Mouse (Mus musculus) liver, adult 2 months (tissue): Measurements from ENCODE around the gene Golga4. TPM values are rescaled to one million over a fixed set of nuclear protein-coding genes. Genes with fewer than 3 reads are reported as not detected.

Experiments
- DNase-seq: peaks from one replicate; pipeline ENCODE4 v3.0.0-alpha.2; 2011; ENCODE audit warnings: low read depth, low spot score; ENCODE audit errors: extremely low read depth
- H3K27ac ChIP-seq: fragments of 200-500 bp; replicated peaks from 2 replicates; pipeline ENCODE4 v1.5.1; 2012; ENCODE audit warnings: low read depth, mild to moderate bottlenecking, control low read depth, inconsistent platforms, low read length; ENCODE audit not compliant: insufficient read depth
- H3K27me3 ChIP-seq: fragments of 200-500 bp; 2 replicates; pipeline ENCODE4 v1.6.1; 2012; ENCODE audit warnings: mild to moderate bottlenecking, moderate library complexity, low read length, inconsistent platforms; ENCODE audit not compliant: control insufficient read depth, insufficient read depth
- H3K36me3 ChIP-seq: fragments of 200-500 bp; 2 replicates; pipeline ENCODE4 v1.6.1; 2012; ENCODE audit warnings: low read length, inconsistent platforms; ENCODE audit not compliant: control insufficient read depth, insufficient read depth
- H3K4me1 ChIP-seq: fragments of 200-500 bp; 2 replicates; pipeline ENCODE4 v1.6.1; 2011; ENCODE audit warnings: low read length; ENCODE audit not compliant: control insufficient read depth, insufficient read depth
- H3K4me3 ChIP-seq: fragments of 200-500 bp; 2 replicates; pipeline ENCODE4 v1.5.1; 2011; ENCODE audit warnings: low read depth, mild to moderate bottlenecking, control low read depth, low read length, moderate library complexity; ENCODE audit not compliant: insufficient read depth
- H3K79me2 ChIP-seq: fragments of 200-500 bp; 2 replicates; pipeline ENCODE4 v1.6.1; 2012; ENCODE audit warnings: inconsistent platforms, mild to moderate bottlenecking, low read length, moderate library complexity; ENCODE audit not compliant: control insufficient read depth, insufficient read depth
- H3K9ac ChIP-seq: fragments of 200-500 bp; 2 replicates; pipeline ENCODE4 v1.6.1; 2012; ENCODE audit warnings: low read depth, mild to moderate bottlenecking, control low read depth, inconsistent platforms, low read length
- CTCF ChIP-seq: fragments of 200-500 bp; IDR thresholded peaks from 2 replicates; pipeline ENCODE4 v1.5.1; 2011; ENCODE audit warnings: low read depth, low read length, control low read depth
- POLR2A ChIP-seq: fragments of 200-500 bp; IDR thresholded peaks from 2 replicates; pipeline ENCODE4 v1.6.1; 2011; ENCODE audit warnings: low read length, control low read depth; ENCODE audit not compliant: insufficient read depth; ENCODE audit errors: extremely low read depth
- WGBS: fragments of 180-500 bp; shearing (Covaris S2); methylation state at CpG from one replicate; pipeline ENCODE4 v1.1.7; 2018; 5-methylcytosine and 5-hydroxymethylcytosine counted together
- polyA plus RNA-seq: library from polyadenylated mRNA; depleted of rRNA; stranded (reverse); fragments of >200 nt; gene quantifications from 2 replicates; pipeline ENCODE4 v1.2.3, GENCODE M21; 2012
- total RNA-seq: library from RNA; depleted of rRNA; stranded (reverse); fragments of >200 nt; gene quantifications from 2 replicates; pipeline ENCODE4 v1.2.3, GENCODE M21; 2014

Gene Golga4
- total and polyA plus RNA-seq, 2 experiments, result 9.0 to 47.3 TPM

DNA sequence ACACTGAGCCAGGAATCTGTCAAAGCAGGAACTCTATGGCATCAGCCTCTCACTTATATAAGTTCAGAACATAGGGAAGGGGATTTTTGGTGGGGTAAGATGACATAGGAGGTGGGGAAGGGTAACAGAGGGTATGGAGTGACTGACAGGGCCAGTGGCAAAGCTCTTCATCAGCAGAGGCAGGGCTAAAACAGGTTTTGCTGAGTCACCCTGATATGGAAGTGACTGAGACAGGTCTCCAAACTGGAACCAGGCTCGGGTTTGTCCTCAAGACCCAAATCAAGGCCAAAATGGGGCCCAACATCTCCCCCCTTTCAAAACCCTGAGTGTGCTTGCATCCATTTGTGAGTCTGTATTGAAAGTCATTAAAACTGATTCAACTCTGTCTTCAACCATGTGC lies 78.8 kb downstream of the Golga4 start:
- H3K79me2 ChIP-seq, result no peaks in the 10 kb centered on the region
- H3K27ac ChIP-seq, result no peak overlapping the region
- H3K9ac ChIP-seq, result no peak overlapping the region
- peaks cover 29% of the 10 kb centered on the region for H3K36me3 ChIP-seq
- WGBS, result 84% methylated on average over 1 of the region's 1 CpGs
- no peaks in the 10 kb centered on the region for H3K27me3 ChIP-seq
- no peak overlapping the region for H3K4me3 ChIP-seq
- peaks cover 3% of the 10 kb centered on the region; the same call in 1 of the 2 replicates for H3K4me1 ChIP-seq
- DNase-seq, result no peak
- no peak for TF ChIP-seq CTCF
- TF ChIP-seq POLR2A, result no peak

DNA sequence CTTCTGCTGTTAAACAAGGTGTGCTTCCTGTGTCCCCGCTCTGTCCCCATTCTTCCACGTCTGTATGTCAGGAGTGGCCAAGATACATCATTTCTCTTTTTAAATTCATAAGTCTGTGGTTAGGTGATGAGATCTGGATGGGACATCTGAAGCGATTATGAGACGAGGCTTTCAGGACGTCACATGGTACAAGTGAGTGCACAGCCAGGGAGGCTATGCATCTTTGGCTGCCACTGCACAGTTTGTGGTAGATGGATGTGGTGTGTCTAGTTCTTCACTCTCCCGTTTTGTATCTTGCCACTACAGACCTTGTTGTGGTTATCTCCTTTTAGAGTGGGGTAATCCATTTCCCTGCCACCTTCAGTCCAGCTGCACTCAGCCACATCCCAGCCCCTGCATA lies 79.9 kb downstream of the Golga4 start:
- TF ChIP-seq POLR2A (no peak), CTCF (no peak)
- H3K36me3 ChIP-seq, result peaks cover 21% of the 10 kb centered on the region
- no peak for DNase-seq
- WGBS, result 91% methylated on average over 6 of the region's 6 CpGs
- H3K27ac ChIP-seq, result no peak overlapping the region
- no peaks in the 10 kb centered on the region for H3K79me2 ChIP-seq
- no peaks in the 10 kb centered on the region for H3K27me3 ChIP-seq
- no peak overlapping the region for H3K9ac ChIP-seq
- H3K4me1 ChIP-seq, result peaks cover 5% of the 10 kb centered on the region; the same call in 1 of the 2 replicates
- H3K4me3 ChIP-seq, result no peak overlapping the region

DNA sequence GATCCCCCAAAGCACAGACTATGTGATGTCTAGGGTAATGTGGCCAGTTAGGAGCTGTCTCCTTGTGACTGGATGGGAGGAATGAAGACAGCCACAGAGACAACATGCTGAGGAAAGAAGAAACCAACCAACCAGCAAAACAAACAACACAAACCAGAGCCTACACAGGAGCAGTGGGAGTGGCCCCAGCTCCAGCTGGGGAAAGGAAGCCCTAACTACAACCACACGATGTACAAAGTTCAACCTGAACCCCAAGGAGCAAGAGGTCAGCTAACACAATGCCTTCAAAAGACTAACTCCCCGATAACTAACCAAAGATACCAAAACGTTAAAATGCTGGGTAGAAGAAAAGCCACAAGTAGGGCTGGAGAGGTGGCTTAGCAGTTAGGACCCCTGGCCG lies 81.0 kb downstream of the Golga4 start:
- H3K4me3 ChIP-seq, result no peak overlapping the region
- TF ChIP-seq POLR2A (no peak), CTCF (no peak)
- WGBS, result 51% methylated on average over 4 of the region's 4 CpGs
- peaks cover 13% of the 10 kb centered on the region; the same call in 1 of the 2 replicates for H3K36me3 ChIP-seq
- H3K27ac ChIP-seq, result no peak overlapping the region
- H3K79me2 ChIP-seq, result no peaks in the 10 kb centered on the region
- DNase-seq, result no peak
- H3K4me1 ChIP-seq, result peaks cover 5% of the 10 kb centered on the region; the same call in 1 of the 2 replicates
- H3K27me3 ChIP-seq, result no peaks in the 10 kb centered on the region
- no peak overlapping the region for H3K9ac ChIP-seq

DNA sequence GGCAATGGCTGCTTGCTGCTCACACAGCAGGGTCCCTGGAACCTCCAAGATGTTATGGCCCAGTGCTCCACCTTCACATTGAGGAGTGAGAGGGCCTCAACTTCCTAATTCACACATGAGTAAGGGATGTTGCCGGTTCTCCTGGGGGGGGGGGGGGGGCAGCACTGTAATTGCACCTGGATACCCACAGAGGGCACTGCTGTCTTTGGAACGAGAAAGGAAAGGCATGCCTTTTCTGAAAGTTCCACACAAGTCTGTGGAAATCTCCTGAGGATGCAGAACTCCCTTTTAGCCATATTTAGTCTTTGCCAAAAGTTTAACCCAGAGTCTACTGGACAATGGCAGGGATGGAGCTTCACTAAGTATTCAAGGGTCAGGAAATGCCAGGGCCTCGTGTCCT lies 83.2 kb downstream of the Golga4 start:
- Histone ChIP-seq H3K9ac (no peak overlapping the region), H3K4me1 (peaks cover 5% of the 10 kb centered on the region; the same call in 1 of the 2 replicates), H3K79me2 (no peaks in the 10 kb centered on the region), H3K27me3 (no peaks in the 10 kb centered on the region), H3K4me3 (no peak overlapping the region), H3K36me3 (no peaks in the 10 kb centered on the region), H3K27ac (no peak overlapping the region)
- no peak for DNase-seq
- TF ChIP-seq POLR2A (no peak), CTCF (peak; percentile 43)
- 29% methylated on average over 3 of the region's 3 CpGs for WGBS

DNA sequence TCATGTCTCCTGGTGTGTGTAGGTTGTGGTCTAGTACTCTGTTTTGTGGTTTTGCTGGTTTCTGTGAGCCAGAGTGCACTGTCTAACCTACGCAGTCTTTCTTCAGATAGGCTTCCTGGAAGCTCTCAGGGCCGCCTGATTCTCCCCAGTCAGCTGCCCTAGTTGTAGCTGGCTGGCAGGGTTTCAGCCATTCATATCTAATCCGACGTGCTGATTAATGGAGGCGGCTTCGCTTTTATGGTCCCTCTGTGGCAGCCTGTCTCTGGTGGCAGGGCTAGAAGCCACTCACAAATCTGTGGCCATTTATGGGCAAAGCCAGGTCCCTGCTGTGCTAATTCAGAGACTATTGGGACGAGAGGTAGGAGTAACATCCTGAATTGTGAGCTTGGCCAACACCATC lies 84.2 kb downstream of the Golga4 start:
- TF ChIP-seq CTCF (no peak), POLR2A (no peak)
- Histone ChIP-seq H3K27me3 (no peaks in the 10 kb centered on the region), H3K79me2 (no peaks in the 10 kb centered on the region), H3K27ac (no peak overlapping the region), H3K4me3 (no peak overlapping the region), H3K36me3 (no peaks in the 10 kb centered on the region), H3K4me1 (peaks cover 5% of the 10 kb centered on the region; the same call in 1 of the 2 replicates), H3K9ac (no peak overlapping the region)
- WGBS, result 70% methylated on average over 7 of the region's 7 CpGs
- DNase-seq, result no peak

DNA sequence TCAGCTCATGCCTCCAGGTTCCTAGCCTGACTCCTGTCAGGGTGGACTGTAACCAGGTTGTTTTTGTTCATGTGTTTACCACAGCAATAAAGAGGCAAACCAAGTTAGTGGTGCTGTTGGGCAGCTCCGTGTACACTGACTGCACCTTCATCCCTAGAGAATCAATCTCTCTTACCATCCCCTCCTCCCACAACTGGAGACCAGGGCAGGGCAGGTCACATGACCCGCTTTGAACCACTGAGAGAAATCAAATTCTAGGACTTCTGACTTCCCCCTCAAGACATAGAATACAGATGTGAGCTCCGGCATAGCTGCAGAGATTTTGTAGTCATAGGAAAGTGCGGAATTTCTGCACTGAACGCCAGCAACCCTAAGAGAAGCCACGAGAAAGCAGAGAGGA lies 85.6 kb downstream of the Golga4 start:
- H3K4me3 ChIP-seq, result no peak overlapping the region
- whole genome bisulfite sequencing, result 79% methylated on average over 6 of the region's 6 CpGs
- H3K9ac ChIP-seq, result no peak overlapping the region
- no peak overlapping the region for H3K27ac ChIP-seq
- H3K4me1 ChIP-seq, result peaks cover 5% of the 10 kb centered on the region; the same call in 1 of the 2 replicates
- H3K79me2 ChIP-seq, result no peaks in the 10 kb centered on the region
- no peak for TF ChIP-seq POLR2A
- TF ChIP-seq CTCF, result no peak
- H3K36me3 ChIP-seq, result no peaks in the 10 kb centered on the region
- no peaks in the 10 kb centered on the region for H3K27me3 ChIP-seq
- no peak for DNase-seq
